Mouse (Mus musculus) ovary, adult 18-20 months (tissue): ENCODE measurements around the gene Swi5.

Experiments
- DNase-seq: peaks from one replicate; pipeline ENCODE4 v3.0.0; 2022; ENCODE audit warnings: low spot score, mixed read lengths

Gene Swi5

GRCm38 (mm10) chr2:32260635-32261034, 27.2 kb downstream of the Swi5 start:
- no peak for DNase-seq

GRCm38 (mm10) chr2:32259657-32260417, 28.0 kb downstream of the Swi5 start, which contains the start of gene Uck1:
Gene Uck1, minus strand, starts transcription at chr2:32260159.
- peak; percentile 82 for DNase-seq

- DNase-seq = no peak
These were observed 28.9 kb downstream of the Swi5 start for GRCm38 (mm10) chr2:32258887-32259533.

GRCm38 (mm10) chr2:32256273-32256672, 31.6 kb downstream of the Swi5 start:
- no peak for DNase-seq

- no peak for DNase-seq
These were observed 33.3 kb downstream of the Swi5 start for GRCm38 (mm10) chr2:32254563-32254962.

GRCm38 (mm10) chr2:32253352-32253751, 34.5 kb downstream of the Swi5 start:
- peak; percentile 33 for DNase-seq

GRCm38 (mm10) chr2:32252658-32253057, 35.2 kb downstream of the Swi5 start:
- peak; percentile 49 for DNase-seq

GRCm38 (mm10) chr2:32251791-32252527, 35.9 kb downstream of the Swi5 start:
- no peak for DNase-seq

- DNase-seq = no peak
These were observed 39.2 kb downstream of the Swi5 start for GRCm38 (mm10) chr2:32248377-32249361.

GRCm38 (mm10) chr2:32246741-32247140, 41.1 kb downstream of the Swi5 start:
- peak; percentile 84 for DNase-seq

- no peak for DNase-seq
These were observed 44.9 kb downstream of the Swi5 start for GRCm38 (mm10) chr2:32242986-32243385.

GRCm38 (mm10) chr2:32240591-32240990, 47.3 kb downstream of the Swi5 start:
- DNase-seq = no peak

- no peak for DNase-seq
These were observed 49.0 kb downstream of the Swi5 start for GRCm38 (mm10) chr2:32238708-32239435.

- DNase-seq = no peak
These were observed 50.3 kb downstream of the Swi5 start for GRCm38 (mm10) chr2:32237571-32237970.

GRCm38 (mm10) chr2:32236760-32237487, 51.0 kb downstream of the Swi5 start:
- no peak for DNase-seq

- DNase-seq = peak; percentile 88
These were observed 51.8 kb downstream of the Swi5 start, which contains the start of gene Pomt1 for GRCm38 (mm10) chr2:32235886-32236759. Gene Pomt1, plus strand, starts transcription at chr2:32236590.

GRCm38 (mm10) chr2:32235433-32235832, 52.4 kb downstream of the Swi5 start:
- DNase-seq = no peak
